Mouse (Mus musculus): ENCODE measurements around the gene Vsig2.

DNA sequence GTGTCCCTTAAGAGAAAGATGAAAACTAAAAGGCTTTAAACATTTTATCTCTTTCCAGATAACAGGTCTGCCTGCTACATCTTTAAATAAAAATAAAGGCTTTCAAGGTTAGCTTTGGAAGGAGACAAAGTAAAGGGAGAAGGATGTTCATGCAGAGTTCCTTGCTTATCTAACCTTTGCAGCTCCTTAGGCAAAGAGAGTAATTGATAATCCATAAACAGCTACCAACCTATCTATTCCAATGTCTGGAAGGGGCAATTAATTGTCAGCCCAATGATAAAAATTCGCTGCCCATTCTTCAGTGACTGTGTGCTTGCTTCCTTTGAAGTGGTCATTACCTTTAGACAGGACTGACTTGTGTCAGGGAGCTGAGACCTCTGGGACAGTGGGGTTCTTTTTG lies 24.8 kb downstream of the Vsig2 start:
- TF ChIP-seq CTCF (IDR thresholded peaks at IDR 0.05; ENCODE audit: borderline replicate concordance, extremely low read depth, insufficient read depth, insufficient read length), result no peak
- TF ChIP-seq POLR2A (IDR thresholded peaks at IDR 0.05; ENCODE audit: borderline replicate concordance, extremely low read depth, insufficient read depth, insufficient read length, poor library complexity, severe bottlenecking), result no peak
